Mouse (Mus musculus): ENCODE measurements around the gene Copg2.

- TF ChIP-seq CTCF (IDR thresholded peaks at IDR 0.05; ENCODE audit: low read depth) (no peak), EP300 (IDR thresholded peaks at IDR 0.05; ENCODE audit: low read depth) (no peak)
These were observed 31.4 kb downstream of the Copg2 start for GRCm38 (mm10) chr6:30865031-30865678.

Measured in liver, embryonic 14.5 days (tissue).